In the genomic region with DNA sequence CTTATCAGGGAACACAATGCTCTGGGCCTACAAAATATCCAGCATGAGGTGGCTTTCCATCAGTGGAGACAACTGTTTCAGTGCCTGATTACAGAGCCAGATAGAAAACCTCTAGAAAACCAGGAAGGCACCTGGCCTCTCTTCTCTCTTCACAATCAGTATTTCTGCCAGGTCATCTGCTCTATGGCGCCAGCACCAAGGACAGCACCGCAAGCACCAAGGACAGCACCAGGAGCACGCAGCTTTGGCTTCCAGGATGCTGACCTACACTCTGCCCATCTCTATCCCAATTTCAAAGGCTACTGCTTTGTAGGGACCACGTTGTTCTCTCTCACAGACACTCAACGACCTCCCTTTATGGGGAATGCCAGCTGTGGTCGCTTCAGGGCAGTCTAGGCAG, we compare ENCODE assay signal across 8 mouse cellular contexts. TPM values are rescaled to one million over a fixed set of nuclear protein-coding genes. Genes with fewer than 3 reads are reported as not detected.
DNase-seq lines count a peak whose midpoint lies in the region; ATAC-seq lines count a peak whose summit lies in the region.

No protein-coding gene starts in this region.

- H3K9me3 ChIP-seq in liver, embryonic 12.5 days (replicated peaks): no peaks in the 10 kb centered on the region
- H3K9me3 ChIP-seq in forebrain, embryonic 13.5 days (replicated peaks): no peaks in the 10 kb centered on the region

- DNase-seq in liver (peak; percentile 58), adipocyte (ENCODE audit: low spot score) (peak; percentile 70)
- DNase-seq in gastrocnemius, postnatal 10 days: peak; percentile 54
- peak; percentile 58 for DNase-seq in lung, postnatal 10 days
- DNase-seq in cerebellum, adult 9-11 months: no peak
- no peak for DNase-seq in left cerebral cortex, postnatal 10 days (ENCODE audit: extremely low spot score in 1 of 2, low spot score in 2 of 2)

- 6% methylated on average over 6 of the region's 6 CpGs for WGBS in liver, embryonic 12.5 days (ENCODE audit: insufficient replicate concordance)
- 11% methylated on average over 6 of the region's 6 CpGs for WGBS in forebrain, embryonic 13.5 days

- ATAC-seq in liver, embryonic 12.5 days: no peak
- ATAC-seq in forebrain, embryonic 13.5 days: no peak

- 0 out of 2 replicates have a peak, but pooled peaks cover 4% of the 10 kb centered on the region for H3K27me3 ChIP-seq in liver, embryonic 12.5 days (replicated peaks)
- no peaks in the 10 kb centered on the region for H3K27me3 ChIP-seq in forebrain, embryonic 13.5 days

- H3K4me2 ChIP-seq in liver, embryonic 12.5 days: no peak overlapping the region
- H3K4me2 ChIP-seq in forebrain, embryonic 13.5 days: no peak overlapping the region

- H3K4me3 ChIP-seq in liver, embryonic 12.5 days: no peak overlapping the region
- no peak overlapping the region for H3K4me3 ChIP-seq in forebrain, embryonic 13.5 days

- H3K9ac ChIP-seq in liver, embryonic 12.5 days: no peak overlapping the region
- no peak overlapping the region for H3K9ac ChIP-seq in forebrain, embryonic 13.5 days

- no peaks in the 10 kb centered on the region for H3K4me1 ChIP-seq in liver, embryonic 12.5 days
- H3K4me1 ChIP-seq in forebrain, embryonic 13.5 days: 0 out of 2 replicates have a peak, but pooled peaks cover 6% of the 10 kb centered on the region

- intact Hi-C loops in left cerebral cortex, postnatal 10 days (cut with DNase I): no loop called here

- H3K36me3 ChIP-seq in liver, embryonic 12.5 days: no peaks in the 10 kb centered on the region
- no peaks in the 10 kb centered on the region for H3K36me3 ChIP-seq in forebrain, embryonic 13.5 days (ENCODE audit: poor library complexity, severe bottlenecking)

- no peak overlapping the region for H3K27ac ChIP-seq in liver, embryonic 12.5 days
- H3K27ac ChIP-seq in forebrain, embryonic 13.5 days: no peak overlapping the region

RNA-seq across cellular contexts. Expression of gene Slc2a8, which starts 36.1 kb away (rescaled TPM):
- polyA plus RNA-seq in liver, embryonic 12.5 days (2016; fragmentation: Nextera tagmentation; extraction: Ambion mirVana): 11.2 and 11.9 TPM in 2 replicates
- 1 to 10 TPM; 7.2 to 7.6 TPM for total RNA-seq in gastrocnemius, postnatal 10 days (2021)
- 10 to 100 TPM; 22.5 to 25.4 TPM for total RNA-seq in left cerebral cortex, postnatal 10 days (2021)
- 15.4 and 18.3 TPM in 2 replicates for polyA plus RNA-seq in forebrain, embryonic 13.5 days (2015; fragmentation: Nextera tagmentation; extraction: Ambion mirVana)

RNA-seq across cellular contexts. Expression of gene Lrsam1, which starts 56.6 kb away (rescaled TPM):
- 3.5 and 4.4 TPM in 2 replicates for polyA plus RNA-seq in liver, embryonic 12.5 days (2016; fragmentation: Nextera tagmentation; extraction: Ambion mirVana)
- 10 to 100 TPM in 1 of 2 experiments, 1 to 10 TPM in 1; 9.9 to 12.9 TPM for total RNA-seq in gastrocnemius, postnatal 10 days (2021)
- 10 to 100 TPM; 36.3 to 38.9 TPM for total RNA-seq in left cerebral cortex, postnatal 10 days (2021)
- 14.8 and 15.5 TPM in 2 replicates for polyA plus RNA-seq in forebrain, embryonic 13.5 days (2015; fragmentation: Nextera tagmentation; extraction: Ambion mirVana)

RNA-seq across cellular contexts. Expression of gene Rpl12, which starts 56.7 kb away (rescaled TPM):
- polyA plus RNA-seq in liver, embryonic 12.5 days (2016; fragmentation: Nextera tagmentation; extraction: Ambion mirVana): 171 and 174 TPM in 2 replicates
- total RNA-seq in gastrocnemius, postnatal 10 days (2021): 100 to 1,000 TPM; 156 to 177 TPM
- total RNA-seq in left cerebral cortex, postnatal 10 days (2021): 100 to 1,000 TPM; 145 to 166 TPM
- polyA plus RNA-seq in forebrain, embryonic 13.5 days (2015; fragmentation: Nextera tagmentation; extraction: Ambion mirVana): 111 and 118 TPM in 2 replicates

Comparison
In these comparisons a context has a peak if more than half of its experiments do, and no peak if none do; other contexts are left out.
1. DNase-seq: peak in liver (single experiment), adipocyte (single experiment), gastrocnemius, postnatal 10 days (single experiment) and lung, postnatal 10 days (single experiment); none in cerebellum, adult 9-11 months (single experiment) and left cerebral cortex, postnatal 10 days (0 of 2).